ENCODE assay signal across 8 mouse cellular contexts in the genomic region with DNA sequence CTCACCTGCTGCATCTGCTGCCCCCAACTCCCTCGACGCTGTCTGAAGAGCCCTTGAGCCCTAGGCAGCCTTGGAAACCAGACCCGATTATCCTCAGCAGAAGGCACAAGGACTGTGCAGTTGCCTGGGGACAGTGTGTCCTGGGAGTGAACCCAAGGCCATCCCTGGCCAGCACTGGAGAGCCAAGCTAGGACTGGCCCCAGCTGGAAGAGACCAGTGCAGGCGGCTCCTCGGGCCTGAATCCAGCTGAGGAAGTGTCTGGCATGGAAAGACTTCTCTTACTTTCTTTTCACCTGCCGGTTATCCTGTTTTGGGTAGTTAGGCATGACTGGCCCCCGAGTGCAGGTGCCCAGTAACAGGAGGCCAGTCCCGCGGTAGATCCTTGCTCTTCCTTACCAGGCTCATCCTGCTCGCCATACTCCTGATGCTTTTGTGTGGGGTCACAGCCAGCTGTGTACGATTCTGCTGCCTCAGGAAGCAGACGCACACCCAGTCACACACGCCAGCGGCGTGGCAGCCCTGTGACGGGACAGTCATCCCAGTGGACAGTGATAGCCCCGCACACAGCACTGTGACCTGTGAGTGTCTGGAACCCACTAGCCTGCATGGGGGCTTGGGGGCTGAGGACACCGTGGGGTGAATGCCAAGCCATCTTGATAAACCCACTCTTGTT. TPM values are rescaled to one million over a fixed set of nuclear protein-coding genes. Genes with fewer than 3 reads are reported as not detected.
DNase-seq lines count a peak whose midpoint lies in the region; ATAC-seq lines count a peak whose summit lies in the region.

No protein-coding gene starts in this region.

- WGBS in forebrain, embryonic 12.5 days, result 84% methylated on average over 18 of the region's 18 CpGs
- 81% methylated on average over 18 of the region's 18 CpGs for WGBS in forebrain, embryonic 15.5 days

- no peak overlapping the region for H3K4me3 ChIP-seq in forebrain, embryonic 12.5 days (replicated peaks)
- no peak overlapping the region for H3K4me3 ChIP-seq in forebrain, embryonic 15.5 days

- no peaks in the 10 kb centered on the region for H3K36me3 ChIP-seq in forebrain, embryonic 12.5 days (replicated peaks)
- H3K36me3 ChIP-seq in forebrain, embryonic 15.5 days, result no peaks in the 10 kb centered on the region

- no peaks in the 10 kb centered on the region for H3K9me3 ChIP-seq in forebrain, embryonic 12.5 days
- no peaks in the 10 kb centered on the region for H3K9me3 ChIP-seq in forebrain, embryonic 15.5 days

- H3K4me2 ChIP-seq in forebrain, embryonic 12.5 days, result peak overlapping the region; percentile 45
- no peak overlapping the region for H3K4me2 ChIP-seq in forebrain, embryonic 15.5 days (replicated peaks)

- peaks cover 7% of the 10 kb centered on the region for H3K4me1 ChIP-seq in forebrain, embryonic 12.5 days
- H3K4me1 ChIP-seq in forebrain, embryonic 15.5 days, result peaks cover 13% of the 10 kb centered on the region

- H3K27ac ChIP-seq in forebrain, embryonic 12.5 days, result no peak overlapping the region
- no peak overlapping the region for H3K27ac ChIP-seq in forebrain, embryonic 15.5 days (replicated peaks)

- peak; percentile 28 for DNase-seq in right cerebral cortex, adult 18-20 months
- DNase-seq in right cerebral cortex, postnatal 4 days, result no peak
- peak; percentile 58 for DNase-seq in kidney, adult 9 months
- DNase-seq in testis, postnatal 10 days (ENCODE audit: low spot score), result peak; percentile 80
- no peak for DNase-seq in retina, postnatal 1 day
- no peak for DNase-seq in cerebellum, adult 9-10 months

- no peak for ATAC-seq in forebrain, embryonic 12.5 days (ENCODE audit: low FRiP score)
- ATAC-seq in forebrain, embryonic 15.5 days (replicated peaks), result no peak

- H3K27me3 ChIP-seq in forebrain, embryonic 12.5 days, result peaks cover 16% of the 10 kb centered on the region; the same call in 1 of the 2 replicates
- no peaks in the 10 kb centered on the region for H3K27me3 ChIP-seq in forebrain, embryonic 15.5 days

- H3K9ac ChIP-seq in forebrain, embryonic 12.5 days, result no peak overlapping the region; the same call in 1 of the 2 replicates
- H3K9ac ChIP-seq in forebrain, embryonic 15.5 days (replicated peaks), result no peak overlapping the region

RNA-seq across cellular contexts. Expression of a gene that starts 0.8 kb away (rescaled TPM):
- polyA plus RNA-seq in forebrain, embryonic 12.5 days (2016; fragmentation: Nextera tagmentation; extraction: Ambion mirVana), result not detected in 2 replicates
- polyA plus RNA-seq in forebrain, embryonic 15.5 days (2015; fragmentation: Nextera tagmentation; extraction: Ambion mirVana), result 0.19 TPM in 1 of 2 replicates, not detected in the other

RNA-seq across cellular contexts. Expression of a gene that starts 21.4 kb away (rescaled TPM):
- polyA plus RNA-seq in forebrain, embryonic 12.5 days (2016; fragmentation: Nextera tagmentation; extraction: Ambion mirVana), result 667 and 781 TPM in 2 replicates
- polyA plus RNA-seq in forebrain, embryonic 15.5 days (2015; fragmentation: Nextera tagmentation; extraction: Ambion mirVana), result 1,112 and 1,114 TPM in 2 replicates

Comparison
In these comparisons a context has a peak if more than half of its experiments do, and no peak if none do; other contexts are left out.
1. DNase-seq: peak in right cerebral cortex, adult 18-20 months (single experiment), kidney, adult 9 months (single experiment) and testis, postnatal 10 days (single experiment); none in right cerebral cortex, postnatal 4 days (single experiment), retina, postnatal 1 day (single experiment) and cerebellum, adult 9-10 months (single experiment).